Mouse (Mus musculus): ENCODE results near the gene Hebp1. TPM values are rescaled to one million over a fixed set of nuclear protein-coding genes. Genes with fewer than 3 reads are reported as not detected.

Hebp1 gene
- total RNA-seq, 2 experiments from 2014 or later, result 37.8 to 39.5 TPM

DNA sequence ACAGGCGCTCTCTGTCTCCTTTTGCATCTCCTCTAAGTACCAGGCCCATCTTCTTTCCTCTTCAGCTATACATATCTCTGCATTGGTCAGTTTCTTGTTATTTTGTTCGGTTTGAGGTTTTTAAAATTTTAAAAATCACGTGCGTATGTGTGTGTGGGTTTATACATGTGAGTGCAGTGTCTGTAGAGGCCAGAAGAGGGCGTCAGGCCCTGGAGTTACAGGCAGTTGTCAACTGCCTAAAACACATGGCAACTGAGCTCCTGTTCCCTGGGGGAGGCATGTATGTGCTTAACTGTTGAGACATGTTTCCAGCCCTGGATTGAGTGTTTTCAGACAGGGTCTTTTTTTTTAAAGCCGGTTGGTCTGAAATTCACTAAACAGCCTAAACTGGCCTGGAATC, 4.8 kb upstream of the Hebp1 start:
- intact Hi-C loops (cut with DNase I), result no loop called here
- no peak for DNase-seq (ENCODE audit: extremely low spot score in 1 of 2, low spot score in 2 of 2)

DNA sequence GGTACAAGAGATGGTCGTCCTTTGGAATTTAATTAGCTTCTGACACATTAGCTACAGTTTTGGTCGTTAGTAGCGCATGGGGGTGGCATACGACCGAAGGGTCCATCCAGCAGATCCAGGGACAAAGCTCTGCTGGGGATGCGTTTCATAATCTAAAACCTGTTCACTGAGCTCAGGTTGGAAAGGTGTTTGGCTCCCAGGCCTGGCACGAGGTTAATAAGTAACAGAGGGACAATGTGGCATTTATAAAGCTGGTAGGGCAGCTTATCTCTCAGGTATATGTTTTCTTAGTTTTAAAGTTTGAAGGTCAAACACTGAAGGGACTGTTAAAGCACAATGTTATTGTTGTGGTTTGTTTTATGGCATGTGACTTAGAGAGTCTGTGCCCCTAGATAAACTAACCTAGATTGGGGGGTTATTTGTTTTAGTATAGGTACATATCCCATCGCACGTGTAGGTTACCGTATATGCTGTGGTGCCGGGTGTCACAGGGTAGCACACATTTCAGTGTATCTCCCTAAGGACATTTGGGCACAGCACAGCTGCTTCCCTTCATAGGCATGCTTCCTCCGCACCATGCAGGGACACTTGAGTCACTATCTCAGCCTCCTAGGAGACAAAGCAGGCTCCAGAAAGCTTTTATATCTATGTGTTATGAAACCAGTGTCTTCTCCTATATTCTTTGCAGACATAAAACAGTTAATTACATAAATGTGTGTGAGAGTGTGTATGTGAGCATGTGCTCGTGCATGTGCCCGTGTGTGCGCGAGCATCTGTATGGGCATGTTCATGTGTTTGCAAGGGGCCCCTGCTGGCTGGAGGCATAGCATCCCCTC, 2.5 kb upstream of the Hebp1 start:
- DNase-seq (ENCODE audit: extremely low spot score in 1 of 2, low spot score in 2 of 2), result no peak
- intact Hi-C loops (cut with DNase I), result no loop called here

DNA sequence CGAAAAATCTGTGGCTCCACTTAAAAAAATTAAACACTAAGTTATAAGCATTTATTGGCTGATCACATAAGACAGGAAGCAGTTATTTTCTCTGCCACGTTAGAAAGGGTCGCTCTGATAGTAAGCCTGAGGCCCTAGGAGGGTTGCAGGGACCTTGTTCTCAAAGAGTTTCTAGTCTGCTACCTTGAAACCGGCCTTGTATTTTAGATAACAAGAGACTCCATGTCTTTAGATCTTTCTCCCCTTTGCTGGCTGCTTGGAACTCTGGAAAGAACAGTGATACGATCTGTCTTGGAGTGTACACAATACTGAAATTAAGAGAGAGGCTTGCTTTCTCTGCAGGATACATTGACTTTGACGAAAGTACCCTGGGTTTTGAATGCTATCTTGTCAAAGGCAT, 904 bp upstream of the Hebp1 start:
- no peak for DNase-seq (ENCODE audit: extremely low spot score in 1 of 2, low spot score in 2 of 2)
- intact Hi-C loops (cut with DNase I), result no loop called here

DNA sequence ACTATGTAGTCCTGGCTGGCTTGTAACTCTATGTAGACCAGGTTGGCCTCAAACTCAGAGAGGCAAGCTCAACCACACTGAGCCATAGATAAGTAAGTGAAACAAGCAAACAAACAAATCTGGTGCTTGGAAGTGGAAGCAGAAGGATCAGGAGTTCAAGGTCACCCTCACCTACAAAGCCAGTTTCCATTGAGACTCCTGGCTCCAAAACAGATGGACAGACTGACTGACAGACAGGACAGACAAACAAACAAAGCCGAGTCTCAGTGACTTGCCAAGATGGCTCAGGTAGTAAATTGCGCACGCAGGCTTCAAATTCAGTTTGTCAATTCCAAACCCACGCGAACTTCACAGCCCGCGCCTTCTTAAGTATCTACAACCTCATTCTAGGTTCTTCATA, 376 bp downstream of the Hebp1 start:
- no peak for DNase-seq (ENCODE audit: extremely low spot score in 1 of 2, low spot score in 2 of 2)
- intact Hi-C loops (cut with DNase I), result no loop called here

DNA sequence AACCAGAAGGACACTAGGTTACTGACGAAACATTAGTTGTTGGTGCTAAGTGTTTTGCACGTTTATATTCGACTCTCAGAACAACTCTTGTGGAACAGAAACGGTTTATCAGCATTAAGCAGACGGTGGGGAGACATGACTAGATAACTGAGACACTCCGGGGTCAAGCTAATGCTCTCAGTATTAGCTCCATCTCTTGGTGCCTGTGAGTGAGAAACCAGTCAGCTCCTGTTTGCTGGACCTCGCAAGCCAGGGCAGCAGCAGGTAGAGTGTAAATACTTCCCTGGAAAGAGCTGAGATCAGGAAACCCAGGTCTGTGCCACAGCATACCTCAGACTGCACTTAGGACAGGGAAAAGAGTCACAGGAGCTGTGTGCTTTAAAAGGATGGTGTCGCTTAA, 1.1 kb downstream of the Hebp1 start:
- intact Hi-C loops (cut with DNase I), result no loop called here
- DNase-seq (ENCODE audit: extremely low spot score in 1 of 2, low spot score in 2 of 2), result no peak

DNA sequence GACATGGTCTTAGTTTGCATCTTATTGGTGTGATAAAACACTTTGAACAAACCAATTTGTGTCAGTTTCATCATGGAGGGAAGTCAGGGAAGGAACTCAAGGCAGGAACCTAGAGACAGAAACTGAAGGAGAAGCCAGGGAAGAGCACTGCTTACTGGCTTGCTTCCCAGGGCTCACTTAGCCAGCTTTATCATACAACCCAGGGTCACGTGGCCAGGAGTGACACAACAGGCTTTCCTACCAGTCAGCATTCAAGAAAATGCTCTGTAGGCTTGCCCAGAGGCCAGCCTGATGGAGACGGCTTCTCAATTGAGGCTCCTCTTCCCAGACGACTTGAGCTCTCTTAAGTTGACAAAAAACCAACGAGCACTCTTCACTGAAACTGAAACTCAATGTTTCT, 2.9 kb downstream of the Hebp1 start:
- intact Hi-C loops (cut with DNase I), result no loop called here
- DNase-seq (ENCODE audit: extremely low spot score in 1 of 2, low spot score in 2 of 2), result no peak

DNA sequence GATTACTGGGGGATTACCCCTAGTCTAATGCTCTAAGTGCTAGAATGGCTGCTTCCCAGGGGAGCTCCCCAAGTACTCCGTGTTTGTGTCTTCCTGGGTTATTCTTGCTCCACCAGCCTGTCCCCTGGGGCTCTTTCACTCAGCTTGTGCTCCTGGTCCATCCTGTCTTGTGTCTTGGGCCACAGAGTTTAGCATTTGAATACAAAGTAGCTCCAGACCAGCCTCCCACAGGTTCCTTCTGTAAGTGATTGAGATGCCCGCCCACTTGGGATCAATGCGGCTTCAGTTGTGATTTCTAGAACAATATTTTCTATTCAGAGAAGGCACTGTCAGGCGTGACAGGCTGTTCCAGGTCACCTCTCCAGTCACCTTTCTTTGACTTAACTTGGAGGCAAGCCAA, 4.1 kb downstream of the Hebp1 start:
- DNase-seq (ENCODE audit: extremely low spot score in 1 of 2, low spot score in 2 of 2), result no peak
- intact Hi-C loops (cut with DNase I), result no loop called here

DNA sequence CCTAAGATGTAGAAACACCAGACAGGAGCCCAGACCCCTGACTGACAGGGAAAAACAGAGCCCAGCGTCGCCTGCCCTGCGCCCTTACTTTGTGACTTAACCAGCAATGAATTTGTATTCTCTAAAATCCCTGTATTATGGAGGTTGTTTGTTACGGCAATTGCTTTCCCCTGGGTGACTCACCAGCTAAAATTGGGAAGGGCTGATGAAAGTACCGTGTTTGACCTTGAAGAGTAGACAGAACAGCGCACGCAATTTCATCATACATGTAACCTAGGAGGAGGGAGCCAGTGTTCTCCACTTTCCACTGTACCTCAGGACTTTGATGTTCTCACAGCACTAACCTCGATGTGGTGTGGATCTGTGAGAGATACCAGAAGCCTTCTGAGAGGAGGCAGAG, 4.8 kb downstream of the Hebp1 start:
- no peak for DNase-seq (ENCODE audit: extremely low spot score in 1 of 2, low spot score in 2 of 2)
- intact Hi-C loops (cut with DNase I), result no loop called here

DNA sequence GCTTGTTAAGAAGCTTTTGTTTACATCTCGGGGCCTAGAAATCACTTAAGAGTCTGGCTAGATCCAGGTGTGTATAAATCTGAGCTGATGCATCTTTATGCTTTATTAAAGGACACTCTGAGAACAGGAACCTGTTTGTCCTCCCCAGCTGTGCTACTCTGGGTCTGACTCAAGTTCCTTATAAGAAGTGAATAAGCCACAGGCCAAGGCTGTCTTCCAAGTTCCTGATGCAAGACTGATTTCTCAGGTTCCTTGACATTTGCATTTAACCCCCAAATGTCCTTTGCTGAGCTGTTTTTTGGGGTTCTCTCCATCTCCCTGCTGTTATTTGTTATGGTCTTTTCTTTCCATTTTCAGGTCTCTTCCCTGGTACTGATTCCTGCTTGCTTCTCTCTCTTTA, 5.9 kb downstream of the Hebp1 start:
- no peak for DNase-seq (ENCODE audit: extremely low spot score in 1 of 2, low spot score in 2 of 2)
- intact Hi-C loops (cut with DNase I), result no loop called here

DNA sequence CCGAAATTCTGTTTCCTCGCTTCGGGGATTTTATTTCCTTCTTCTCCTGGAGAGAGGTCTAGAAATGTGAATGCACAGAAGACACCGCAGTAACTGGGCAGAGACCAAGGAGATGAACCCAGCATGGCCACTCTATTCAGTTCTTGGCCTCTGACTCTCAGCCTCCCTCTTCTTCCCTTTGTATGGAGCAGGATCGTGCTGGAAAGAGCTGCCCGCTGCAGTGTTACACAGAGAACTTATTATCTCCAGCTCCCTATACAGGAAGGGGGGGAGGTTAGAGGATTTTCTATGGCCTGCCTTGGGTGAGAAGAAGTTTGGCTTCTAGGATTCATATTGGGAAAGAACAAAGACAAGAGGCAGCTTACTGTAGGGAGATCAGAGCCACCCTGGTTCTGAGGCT, 7.7 kb downstream of the Hebp1 start:
- intact Hi-C loops (cut with DNase I), result no loop called here

DNA sequence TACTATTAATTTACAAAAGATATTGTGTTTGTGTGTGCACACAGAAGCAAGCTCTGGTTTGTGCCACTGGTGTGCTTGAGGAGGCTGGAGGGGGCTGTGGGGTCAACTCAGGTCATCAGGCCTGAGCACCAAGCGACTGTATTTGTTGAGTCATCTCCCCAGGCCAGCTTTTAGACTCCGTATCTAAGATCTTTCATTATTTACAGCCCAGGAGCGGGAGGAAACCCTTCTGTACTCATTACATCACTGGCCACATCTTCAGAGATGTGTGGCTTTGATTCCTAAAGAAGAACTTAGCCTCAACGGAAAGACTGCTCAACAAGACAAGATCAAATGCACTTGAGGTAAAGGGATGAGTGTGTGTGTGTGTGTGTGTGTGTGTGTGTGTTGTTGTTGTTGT, 9.2 kb downstream of the Hebp1 start:
- DNase-seq (ENCODE audit: extremely low spot score in 1 of 2, low spot score in 2 of 2), result no peak
- intact Hi-C loops (cut with DNase I), result no loop called here

More for the DNA sequence above, 7.7 kb downstream of the Hebp1 start:
- DNase-seq (ENCODE audit: extremely low spot score in 1 of 2, low spot score in 2 of 2), result no peak

DNA sequence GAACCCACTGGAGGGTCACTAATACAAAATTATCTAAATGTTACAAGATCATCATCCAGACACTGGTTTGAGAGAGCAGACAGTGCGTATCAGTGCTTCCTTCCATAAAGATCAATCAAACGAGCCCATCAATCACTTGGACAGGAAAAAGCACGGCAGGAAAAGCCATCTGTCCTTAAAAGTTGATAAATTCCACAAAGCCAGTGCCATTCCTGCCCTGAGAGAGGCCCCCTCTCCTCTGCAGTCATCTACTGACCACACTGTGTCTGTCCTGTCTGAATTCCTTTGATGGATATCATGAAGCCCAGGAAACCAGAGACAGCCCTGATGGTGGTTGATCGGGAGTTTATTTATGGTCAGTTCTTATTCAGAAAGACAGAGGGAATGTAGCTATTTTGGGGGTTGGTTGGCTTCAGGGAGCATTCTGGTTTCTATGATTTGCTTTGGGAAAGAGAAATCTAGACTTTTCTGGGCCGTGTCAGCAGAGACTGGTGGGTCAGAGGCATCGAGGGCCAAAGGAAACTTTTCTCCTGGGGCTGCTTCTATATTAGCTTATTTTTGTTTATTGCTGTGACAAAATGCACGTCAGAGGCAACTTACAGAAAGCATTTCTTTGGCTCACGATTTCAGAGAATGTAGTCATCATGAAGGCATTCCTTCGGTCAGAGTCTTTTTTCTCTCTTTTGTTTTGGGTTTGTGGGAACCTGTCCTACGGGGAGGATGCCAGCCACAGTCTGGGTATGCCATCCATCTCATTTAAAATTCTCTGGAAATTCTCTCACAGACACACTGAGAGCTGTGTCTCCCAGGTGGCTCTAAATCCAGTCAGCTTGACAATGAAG, 10.5 kb downstream of the Hebp1 start:
- no peak for DNase-seq (ENCODE audit: extremely low spot score in 1 of 2, low spot score in 2 of 2)
- intact Hi-C loops (cut with DNase I), result no loop called here

DNA sequence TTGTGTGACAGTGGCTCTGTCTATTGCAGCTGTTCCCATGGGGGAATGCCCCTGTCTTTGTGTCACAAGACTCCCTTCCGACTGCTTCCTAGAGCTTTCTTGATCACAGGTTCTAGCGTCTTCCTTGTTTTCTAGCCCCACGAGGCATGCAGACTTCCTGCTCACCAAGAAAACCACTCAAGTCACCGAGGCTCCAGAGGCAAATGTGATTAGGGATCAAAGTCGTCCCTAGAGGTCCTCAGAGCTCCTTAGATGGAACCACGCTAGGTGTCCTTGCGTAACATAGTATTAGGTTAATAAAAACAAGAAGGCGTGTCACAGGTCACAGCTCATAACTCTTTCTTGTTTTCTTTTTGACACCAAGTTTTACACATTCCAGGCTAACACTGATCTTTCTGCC, 13.9 kb downstream of the Hebp1 start:
- intact Hi-C loops (cut with DNase I), result no loop called here
- no peak for DNase-seq (ENCODE audit: extremely low spot score in 1 of 2, low spot score in 2 of 2)

DNA sequence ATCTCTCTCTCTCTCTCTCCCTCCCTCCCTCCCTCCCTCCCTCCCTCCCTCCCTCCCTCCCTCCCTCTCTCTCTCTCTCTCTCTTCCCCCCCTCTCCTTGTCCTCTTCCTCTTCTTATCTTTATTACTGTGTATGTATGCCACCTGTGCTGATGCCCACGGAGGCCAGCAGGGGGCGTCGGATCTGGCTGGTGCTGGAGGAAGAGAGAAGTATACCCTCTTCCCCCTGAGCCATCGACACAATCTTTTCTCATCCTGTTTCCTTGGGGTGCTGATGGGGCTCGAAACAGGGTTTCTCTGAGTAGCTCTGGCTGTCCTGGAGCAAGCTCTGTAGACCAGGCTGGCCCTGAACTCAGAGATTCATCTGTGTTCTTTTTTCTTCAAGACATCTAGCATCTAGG, 14.9 kb downstream of the Hebp1 start:
- DNase-seq (ENCODE audit: extremely low spot score in 1 of 2, low spot score in 2 of 2), result no peak
- intact Hi-C loops (cut with DNase I), result no loop called here

DNA sequence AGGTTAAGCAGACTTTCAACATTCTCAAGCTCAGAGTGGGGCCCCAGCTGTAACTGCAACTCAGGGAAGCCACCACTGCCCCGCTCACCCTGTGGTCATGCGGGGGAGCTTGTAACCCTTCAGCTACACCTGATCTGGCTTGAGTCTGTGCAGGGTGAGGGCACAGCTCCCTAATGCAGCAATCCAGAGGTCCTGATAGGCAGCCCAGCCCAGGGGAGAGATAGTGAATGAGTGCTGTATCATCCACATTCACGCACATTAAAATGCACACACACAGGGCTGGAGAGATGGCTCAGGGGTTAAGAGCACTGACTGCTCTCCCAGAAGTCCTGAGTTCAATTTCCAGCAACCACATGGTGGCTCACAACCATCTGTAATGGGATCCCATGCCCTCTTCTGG, 19.2 kb downstream of the Hebp1 start:
- DNase-seq (ENCODE audit: extremely low spot score in 1 of 2, low spot score in 2 of 2), result no peak
- intact Hi-C loops (cut with DNase I), result no loop called here

DNA sequence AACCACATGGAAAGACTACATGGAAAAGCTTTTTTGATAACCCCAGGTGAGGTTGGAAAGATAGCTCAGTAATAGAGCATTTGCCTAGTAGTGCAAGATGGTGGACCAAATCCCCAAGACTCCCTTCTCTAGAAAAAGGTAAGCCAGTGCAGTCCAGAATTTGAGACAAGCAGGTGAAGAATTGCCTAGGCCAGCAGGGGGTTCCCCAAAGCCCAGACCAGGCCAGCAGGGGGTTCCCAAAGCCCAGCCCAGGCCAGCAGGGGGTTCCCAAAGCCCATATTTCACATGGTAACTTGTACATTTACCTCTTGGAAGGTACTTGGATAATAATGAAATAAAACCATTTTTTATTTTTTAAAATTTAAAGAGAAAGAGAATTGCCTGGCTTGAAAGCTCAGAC, 20.6 kb downstream of the Hebp1 start:
- DNase-seq (ENCODE audit: extremely low spot score in 1 of 2, low spot score in 2 of 2), result no peak
- intact Hi-C loops (cut with DNase I), result no loop called here

DNA sequence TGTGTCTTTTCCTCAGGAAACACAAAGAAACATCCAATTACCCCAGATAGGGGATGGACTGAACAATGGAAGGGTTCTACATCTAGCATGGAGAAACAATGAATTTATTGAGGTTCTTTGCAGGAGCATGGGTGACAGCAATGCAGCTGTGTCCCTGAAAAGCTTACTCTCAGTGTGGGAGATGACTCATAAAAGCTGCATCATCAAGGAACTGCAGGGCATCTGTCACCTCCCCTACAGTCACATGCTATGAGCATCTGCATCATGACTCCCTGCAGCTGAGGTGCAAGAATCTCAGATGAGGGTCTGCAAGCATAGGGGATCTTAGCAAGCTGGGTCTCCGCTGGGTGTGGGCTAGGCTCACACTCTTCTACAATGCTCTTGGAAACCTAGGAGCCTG, 22.8 kb downstream of the Hebp1 start:
- DNase-seq (ENCODE audit: extremely low spot score in 1 of 2, low spot score in 2 of 2), result no peak
- intact Hi-C loops (cut with DNase I), result no loop called here

DNA sequence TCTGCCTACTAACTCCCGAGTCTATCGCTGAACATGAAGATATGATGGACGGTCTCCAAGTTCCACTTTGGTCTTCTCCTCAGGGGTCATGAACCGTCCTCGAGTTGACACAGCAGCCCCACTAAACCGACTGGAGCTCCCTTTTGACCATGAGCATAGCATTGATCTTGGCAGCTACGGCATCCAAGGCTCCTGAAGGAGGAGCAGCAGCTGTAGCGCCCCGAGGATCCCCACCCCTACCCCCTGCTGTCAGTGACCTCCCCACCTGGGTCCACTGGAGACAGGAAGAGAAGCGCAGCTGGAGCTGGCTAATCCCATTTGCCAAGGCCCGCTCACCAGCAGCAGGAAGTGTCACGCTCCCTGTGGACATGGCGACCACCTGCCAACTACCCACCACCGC, 26.1 kb downstream of the Hebp1 start:
- DNase-seq (ENCODE audit: extremely low spot score in 1 of 2, low spot score in 2 of 2), result no peak
- intact Hi-C loops (cut with DNase I), result no loop called here

DNA sequence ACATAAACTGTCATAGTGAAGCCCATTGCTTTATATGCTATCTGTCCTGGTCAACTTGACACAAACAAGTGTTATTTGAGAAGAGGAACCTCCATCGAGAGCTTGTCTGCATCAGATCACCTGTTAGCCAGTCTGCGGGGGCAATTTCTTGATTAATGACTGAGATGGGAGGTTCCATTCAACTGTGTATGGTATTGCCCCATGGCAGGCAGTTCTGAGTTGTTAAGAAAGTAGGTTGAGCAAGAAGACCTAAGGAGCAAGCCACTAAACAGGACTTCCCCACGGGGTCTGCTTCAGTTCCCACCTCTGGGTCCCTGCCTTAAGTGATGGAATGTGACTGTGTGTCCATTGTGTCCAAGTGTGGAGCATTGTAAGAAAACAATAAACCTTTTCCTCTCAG, 28.6 kb downstream of the Hebp1 start:
- no peak for DNase-seq (ENCODE audit: extremely low spot score in 1 of 2, low spot score in 2 of 2)
- intact Hi-C loops (cut with DNase I), result no loop called here

DNA sequence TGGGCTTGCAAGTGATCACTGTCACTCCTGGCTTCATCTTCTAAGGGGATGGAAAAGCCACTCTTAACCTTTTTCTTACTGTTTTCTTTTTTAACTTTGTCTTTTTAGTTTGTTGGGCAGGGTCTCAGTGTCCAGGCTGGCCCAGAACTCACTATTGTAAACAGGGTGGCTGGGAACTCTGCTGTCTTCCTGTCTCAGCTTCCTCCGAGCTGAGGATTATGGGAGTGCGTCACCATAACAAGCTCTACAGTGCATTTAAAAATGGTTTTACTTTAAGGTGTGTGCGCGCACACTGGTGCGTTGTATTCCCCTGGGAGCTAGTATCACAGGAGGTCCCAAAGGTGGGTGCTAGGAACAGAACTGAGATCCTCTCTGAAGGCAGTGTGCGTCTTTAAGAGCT, 29.4 kb downstream of the Hebp1 start:
- intact Hi-C loops (cut with DNase I), result no loop called here
- DNase-seq (ENCODE audit: extremely low spot score in 1 of 2, low spot score in 2 of 2), result peak in 1 of 2 experiments; percentile 38
